Mouse (Mus musculus) left cerebral cortex, postnatal 25 days (tissue): ENCODE results near the gene Cabp4. TPM values are rescaled to one million over a fixed set of nuclear protein-coding genes. Genes with fewer than 3 reads are reported as not detected.

Source experiments
- DNase-seq, 2 experiments: peaks; one replicate each; pipeline ENCODE4 v3.0.0; 2022; ENCODE audit warnings: low spot score in 2 of 2, mixed read lengths in 1 of 2
- intact Hi-C: fragments of 180-260 bp; cut with DNase I; formaldehyde crosslinking; loops from one replicate; pipeline ENCODE4 v1.15.1; 2025
- total RNA-seq, 2 experiments: library from RNA; stranded (reverse); gene quantifications; 2 replicates each; pipeline ENCODE4 v1.2.3; 2021

Cabp4 gene
- total RNA-seq, 2 experiments from 2014 or later: not detected

DNA sequence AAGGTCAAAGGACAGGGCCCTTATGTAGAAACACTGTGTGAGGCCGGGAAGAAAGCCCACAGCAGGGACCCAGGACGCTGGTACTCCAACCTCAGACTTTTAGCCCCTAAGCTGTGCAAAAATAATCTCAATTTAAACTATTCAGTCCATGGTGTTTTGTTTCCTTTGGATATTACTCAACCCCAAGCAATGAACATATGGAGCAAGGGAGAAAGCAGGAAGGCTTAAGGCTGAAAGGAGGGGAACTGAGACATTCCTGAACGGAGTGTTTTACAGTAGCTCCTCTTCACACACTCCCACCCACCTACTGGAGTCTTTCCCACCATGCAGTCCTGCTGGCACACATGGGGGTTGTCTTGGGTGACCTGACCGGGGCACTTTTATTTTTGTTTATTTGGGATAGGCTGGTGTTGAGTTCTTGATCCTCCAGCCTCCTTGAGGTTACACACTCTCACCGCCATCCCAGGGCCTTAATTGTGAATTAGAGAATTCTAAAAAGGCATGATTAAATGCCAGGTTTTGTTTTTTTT, 49.0 kb downstream of the Cabp4 start:
- intact Hi-C loops: loop anchor here (5.0 kb wide), 2 partner anchors 78 to 132 kb away; no protein-coding TSS in a partner anchor
- DNase-seq: no peak

- intact Hi-C loops: loop anchor here (5.0 kb wide), 1 partner anchor 77 kb away; no protein-coding TSS in a partner anchor
- DNase-seq: no peak
These were observed 49.5 kb downstream of the Cabp4 start for GRCm38 (mm10) chr19:4094348-4094747.

- intact Hi-C loops: loop anchor here (5.0 kb wide), 1 partner anchor 76 kb away; no protein-coding TSS in a partner anchor
- no peak for DNase-seq
These were observed 50.1 kb downstream of the Cabp4 start for GRCm38 (mm10) chr19:4093772-4094171.

GRCm38 (mm10) chr19:4092750-4093149, 51.1 kb downstream of the Cabp4 start:
- intact Hi-C loops: loop anchor here (5.0 kb wide), 1 partner anchor 75 kb away; no protein-coding TSS in a partner anchor

GRCm38 (mm10) chr19:4091383-4091782, 52.5 kb downstream of the Cabp4 start:
- intact Hi-C loops: loop anchor here (5.0 kb wide), 1 partner anchor 74 kb away; no protein-coding TSS in a partner anchor
- no peak for DNase-seq

More at GRCm38 (mm10) chr19:4092750-4093149, 51.1 kb downstream of the Cabp4 start:
- no peak for DNase-seq

- no peak for DNase-seq
These were observed 53.4 kb downstream of the Cabp4 start for GRCm38 (mm10) chr19:4090446-4090845.

GRCm38 (mm10) chr19:4089128-4089527, 54.7 kb downstream of the Cabp4 start:
- intact Hi-C loops: loop anchor here (5.0 kb wide), 1 partner anchor 62 kb away; no protein-coding TSS in a partner anchor

More at GRCm38 (mm10) chr19:4090446-4090845, 53.4 kb downstream of the Cabp4 start:
- intact Hi-C loops: loop anchor here (5.0 kb wide), 1 partner anchor 73 kb away; no protein-coding TSS in a partner anchor

GRCm38 (mm10) chr19:4088146-4088545, 55.7 kb downstream of the Cabp4 start:
- DNase-seq: no peak
- intact Hi-C loops: loop anchor here (5.0 kb wide), 1 partner anchor 61 kb away; no protein-coding TSS in a partner anchor

More at GRCm38 (mm10) chr19:4089128-4089527, 54.7 kb downstream of the Cabp4 start:
- DNase-seq: no peak

DNA sequence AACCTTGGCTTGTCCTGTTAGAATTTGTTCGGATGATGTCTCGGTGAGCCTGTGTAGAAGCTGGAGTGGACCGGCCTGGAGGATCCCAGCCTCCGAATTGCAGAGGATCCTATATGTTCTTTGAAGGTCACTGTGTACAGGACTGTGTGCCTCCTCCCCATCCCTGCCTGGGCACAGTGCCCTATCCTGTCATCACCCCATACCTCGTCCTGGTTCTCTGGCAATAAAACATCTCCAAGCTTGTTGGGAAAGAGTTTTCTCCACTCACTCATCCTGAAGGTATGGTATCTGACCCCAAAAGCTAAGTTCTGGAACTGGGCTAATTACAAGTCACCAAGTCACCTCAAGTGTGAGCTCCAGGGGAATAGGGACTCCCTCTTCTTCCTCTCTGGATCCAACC, 56.7 kb downstream of the Cabp4 start:
- no peak for DNase-seq
- intact Hi-C loops: loop anchor here (5.0 kb wide), 1 partner anchor 60 kb away; no protein-coding TSS in a partner anchor

DNA sequence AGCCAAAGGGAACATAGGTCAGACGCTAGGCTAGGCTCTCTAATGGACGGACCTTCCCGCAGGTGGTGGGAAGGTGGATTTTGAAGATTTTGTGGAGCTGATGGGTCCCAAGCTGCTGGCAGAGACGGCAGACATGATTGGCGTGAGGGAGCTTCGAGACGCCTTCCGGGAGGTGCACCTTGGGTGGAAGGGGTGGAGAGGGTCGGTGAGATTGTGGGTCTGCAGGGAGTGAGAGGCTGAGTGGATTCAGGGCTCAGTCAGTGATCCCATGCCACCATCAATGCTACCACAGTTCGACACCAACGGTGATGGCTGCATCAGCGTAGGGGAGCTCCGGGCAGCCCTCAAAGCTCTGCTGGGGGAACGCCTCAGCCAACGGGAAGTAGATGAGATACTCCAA, 57.7 kb downstream of the Cabp4 start:
- no peak for DNase-seq
- intact Hi-C loops: loop anchor here (5.0 kb wide), 1 partner anchor 59 kb away; no protein-coding TSS in a partner anchor

Other genes starting within 250 kb of the Cabp4 start
- gene Tcirg1, start 236.9 kb downstream of the Cabp4 start, total RNA-seq: 10 to 100 TPM; 15.3 to 16.4 TPM
- 100 to 1,000 TPM; 124 to 137 TPM for gene Ndufs8, start 231.3 kb downstream of the Cabp4 start, total RNA-seq
- 1 to 10 TPM; 2.2 to 2.4 TPM for gene Aldh3b1, start 214.2 kb downstream of the Cabp4 start, total RNA-seq
- gene Unc93b1, start 208.8 kb downstream of the Cabp4 start, total RNA-seq: 10 to 100 TPM; 14.1 to 16.1 TPM
- gene Aldh3b3, start 185.4 kb downstream of the Cabp4 start, total RNA-seq: under 1 TPM in 1 of 2 experiments, not detected in 1; 0.11 TPM
- 1 to 10 TPM; 1.7 to 2.1 TPM for gene Aldh3b2, start 171.7 kb downstream of the Cabp4 start, total RNA-seq
- 1 to 10 TPM; 3.2 to 3.4 TPM for gene Acy3, start 157.5 kb downstream of the Cabp4 start, total RNA-seq
- not detected for gene Tbx10, start 151.3 kb downstream of the Cabp4 start, total RNA-seq
- gene Nudt8, start 143.5 kb downstream of the Cabp4 start, total RNA-seq: 1 to 10 TPM; 7.0 to 7.3 TPM
- 1 to 10 TPM; 1.1 to 1.6 TPM for gene Gm49405, start 143.4 kb downstream of the Cabp4 start, total RNA-seq
- gene Doc2g, start 140.7 kb downstream of the Cabp4 start, total RNA-seq: 1 to 10 TPM; 4.4 to 5.1 TPM
- gene Ndufv1, start 131.2 kb downstream of the Cabp4 start, total RNA-seq: 100 to 1,000 TPM; 221 to 241 TPM
- 100 to 1,000 TPM; 266 to 294 TPM for gene Gstp1, start 106.0 kb downstream of the Cabp4 start, total RNA-seq
- 10 to 100 TPM; 30.7 to 33.1 TPM for gene Gstp2, start 98.0 kb downstream of the Cabp4 start, total RNA-seq
- not detected for gene Gstp3, start 84.5 kb downstream of the Cabp4 start, total RNA-seq
- gene Cabp2, start 62.5 kb downstream of the Cabp4 start, total RNA-seq: not detected
- gene Cdk2ap2, start 46.9 kb downstream of the Cabp4 start, total RNA-seq: 10 to 100 TPM; 31.8 to 35.3 TPM
- gene Pitpnm1, start 44.0 kb downstream of the Cabp4 start, total RNA-seq: 100 to 1,000 TPM; 208 to 215 TPM
- gene Aip, start 18.2 kb downstream of the Cabp4 start, total RNA-seq: 100 to 1,000 TPM; 116 to 118 TPM
- gene Gpr152, start 4.2 kb downstream of the Cabp4 start, total RNA-seq: not detected
- gene Coro1b, start 4.6 kb upstream of the Cabp4 start, total RNA-seq: 10 to 100 TPM; 75.6 to 82.8 TPM
- gene Ptprcap, start 9.6 kb upstream of the Cabp4 start, total RNA-seq: 1 to 10 TPM; 1.1 to 2.0 TPM
- 10 to 100 TPM; 28.5 to 32.0 TPM for gene Rps6kb2, start 19.3 kb upstream of the Cabp4 start, total RNA-seq
- 1 to 10 TPM; 6.6 to 8.7 TPM for gene Carns1, start 31.4 kb upstream of the Cabp4 start, total RNA-seq
- 1 to 10 TPM; 1.3 to 2.0 TPM for gene Tbc1d10c, start 47.3 kb upstream of the Cabp4 start, total RNA-seq
- gene Ppp1ca, start 48.0 kb upstream of the Cabp4 start, total RNA-seq: 100 to 1,000 TPM; 318 to 320 TPM
- gene Rad9a, start 57.6 kb upstream of the Cabp4 start, total RNA-seq: 1 to 10 TPM; 6.9 to 8.0 TPM
- 1 to 10 TPM in 1 of 2 experiments, under 1 TPM in 1; 0.96 to 1.2 TPM for gene Clcf1, start 70.2 kb upstream of the Cabp4 start, total RNA-seq
- not detected for gene AC109138.7, start 70.3 kb upstream of the Cabp4 start, total RNA-seq
- 10 to 100 TPM; 14.0 to 18.6 TPM for gene Pold4, start 87.9 kb upstream of the Cabp4 start, total RNA-seq
- gene Ssh3, start 125.1 kb upstream of the Cabp4 start, total RNA-seq: 10 to 100 TPM; 52.3 to 58.2 TPM
- gene Ankrd13d, start 139.1 kb upstream of the Cabp4 start, total RNA-seq: 10 to 100 TPM; 70.0 to 76.6 TPM
- 100 to 1,000 TPM; 217 to 223 TPM for gene Grk2, start 162.2 kb upstream of the Cabp4 start, total RNA-seq